Mouse (Mus musculus) activated CD4-positive, CD25-positive, alpha-beta regulatory T cell, adult 4 months (primary cell): ENCODE measurements around the gene Runx1. TPM values are rescaled to one million over a fixed set of nuclear protein-coding genes. Genes with fewer than 3 reads are reported as not detected.

ENCODE experiments used
- ATAC-seq: one replicate; pipeline ENCODE4 v1.8.0; 2017
- polyA plus RNA-seq, 2 experiments: library from polyadenylated mRNA; unstranded; fragments of 100-300 nt; shearing (Covaris generic); gene quantifications; one replicate each; pipeline ENCODE4 v1.2.1; 2017

Runx1 gene
- 10 to 100 TPM; 30.7 to 37.2 TPM for polyA plus RNA-seq

- peak; percentile 72 for ATAC-seq
Measured at GRCm38 (mm10) chr16:92825908-92826650, at the start of gene Runx1. Gene Runx1 (minus strand): TSS chr16:92826149.

DNA sequence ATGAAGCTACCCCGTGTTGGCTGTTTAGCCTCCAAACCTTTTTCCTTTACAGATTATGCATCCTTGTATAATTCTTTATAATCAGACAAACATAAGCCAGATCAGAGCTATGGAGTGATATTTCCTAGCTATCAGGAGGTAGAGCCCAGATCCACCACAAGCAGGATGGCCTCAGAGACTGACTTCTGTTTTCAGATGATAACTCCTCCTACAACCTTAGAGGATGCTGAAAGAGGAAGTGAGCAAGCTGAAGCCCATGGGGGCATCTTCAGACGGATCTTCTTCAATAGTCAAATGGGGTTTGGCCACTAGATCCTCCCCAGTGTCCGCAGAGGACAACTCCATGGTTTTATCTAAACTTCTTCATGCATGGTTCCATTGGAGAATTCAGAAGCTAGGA, 48.1 kb upstream of the Runx1 start:
- no peak for ATAC-seq

GRCm38 (mm10) chr16:92871728-92872127, 45.8 kb upstream of the Runx1 start:
- no peak for ATAC-seq

DNA sequence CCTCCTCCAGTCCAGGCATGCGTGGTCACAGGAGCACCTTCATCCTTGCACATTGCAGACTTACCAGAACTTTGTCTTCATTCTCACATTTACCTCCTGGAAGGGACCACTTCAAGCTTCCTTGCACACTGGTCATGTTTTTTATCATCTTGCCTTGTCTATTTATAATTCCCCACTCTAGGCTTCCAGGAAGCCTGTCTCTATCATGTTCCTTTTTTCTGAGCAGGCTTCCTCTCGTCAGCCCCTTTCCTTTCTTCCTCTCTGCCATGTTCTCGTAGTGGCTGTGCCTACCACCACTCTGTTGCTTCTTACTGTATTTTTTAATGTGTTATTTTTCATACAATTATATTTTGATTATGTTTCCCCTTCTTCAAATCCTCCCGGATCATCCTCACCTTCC, 42.6 kb upstream of the Runx1 start:
- no peak for ATAC-seq

DNA sequence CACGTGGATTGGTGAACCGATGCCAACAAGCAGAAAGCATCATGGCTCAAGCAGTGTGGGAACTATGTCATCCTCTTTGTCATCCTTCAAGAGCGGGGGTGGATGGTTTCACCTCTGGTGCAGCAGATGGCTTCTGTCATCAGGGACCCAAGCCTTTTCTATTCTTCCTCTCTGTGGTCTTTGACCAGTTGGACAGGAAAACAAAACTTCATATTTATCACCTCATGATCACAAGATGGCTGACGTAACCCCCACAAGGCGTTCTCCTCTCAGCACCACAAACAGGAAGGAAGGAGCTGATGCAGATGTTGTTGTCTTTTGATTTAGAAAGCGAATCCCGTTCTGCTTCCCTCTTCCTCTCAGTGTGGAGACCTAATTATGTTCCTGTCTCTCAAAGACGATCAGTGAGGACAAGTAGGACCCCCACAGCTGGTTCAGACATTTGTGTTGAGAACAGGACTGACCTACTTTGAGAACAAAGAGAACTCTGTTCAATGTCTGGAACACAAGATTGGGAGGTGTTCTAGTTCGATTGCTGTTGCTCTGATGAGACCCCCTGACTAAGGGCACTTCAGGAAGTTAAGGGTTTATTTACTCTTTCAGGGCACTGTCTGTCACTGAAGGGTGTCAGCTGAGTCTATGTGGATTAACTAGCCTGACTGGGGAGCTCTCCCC, 41.4 kb upstream of the Runx1 start:
- ATAC-seq, result peak; percentile 60

- no peak for ATAC-seq
Measured at GRCm38 (mm10) chr16:92865314-92865713, 39.4 kb upstream of the Runx1 start.

- peak; percentile 67 for ATAC-seq
Measured at GRCm38 (mm10) chr16:92864191-92864590, 38.2 kb upstream of the Runx1 start.

DNA sequence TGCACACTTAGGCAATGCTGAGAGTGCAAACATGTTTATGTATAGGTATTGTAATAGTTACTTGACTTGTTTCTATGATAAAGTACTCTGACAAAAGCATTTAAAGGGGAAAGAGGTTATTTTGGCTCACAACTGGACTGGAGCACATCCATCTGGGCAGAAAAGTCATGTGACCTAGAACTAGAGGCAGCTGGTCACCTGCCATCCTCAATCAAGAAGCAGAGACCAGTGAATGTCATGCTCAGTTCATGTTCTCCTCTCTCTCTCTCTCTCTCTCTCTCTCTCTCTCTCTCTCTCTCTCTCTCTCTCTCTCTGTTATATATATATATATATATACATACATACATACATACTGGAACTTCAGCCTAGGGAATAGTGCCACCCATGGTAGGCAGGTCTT, 37.2 kb upstream of the Runx1 start:
- no peak for ATAC-seq

GRCm38 (mm10) chr16:92862430-92862829, 36.5 kb upstream of the Runx1 start:
- ATAC-seq, result no peak

DNA sequence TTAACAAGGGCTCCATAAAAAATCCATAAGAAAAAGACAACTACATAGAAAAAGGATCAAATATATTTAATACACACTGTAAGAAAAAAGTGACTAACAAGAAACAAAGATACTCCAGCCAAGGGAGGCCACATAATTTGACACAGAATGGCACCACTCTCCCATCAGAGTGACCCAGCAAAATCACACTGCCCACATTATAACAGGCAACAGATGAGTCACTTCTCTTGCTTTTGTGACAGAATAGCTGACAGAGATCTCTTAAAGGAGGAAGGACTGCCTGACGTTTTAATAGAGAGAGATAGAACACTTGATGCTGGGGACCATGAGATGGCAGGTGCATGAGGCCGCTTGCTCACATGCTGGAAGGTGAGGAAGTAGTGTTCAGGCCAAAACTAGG, 35.6 kb upstream of the Runx1 start:
- no peak for ATAC-seq

- ATAC-seq, result no peak
Measured at GRCm38 (mm10) chr16:92860649-92861048, 34.7 kb upstream of the Runx1 start.

DNA sequence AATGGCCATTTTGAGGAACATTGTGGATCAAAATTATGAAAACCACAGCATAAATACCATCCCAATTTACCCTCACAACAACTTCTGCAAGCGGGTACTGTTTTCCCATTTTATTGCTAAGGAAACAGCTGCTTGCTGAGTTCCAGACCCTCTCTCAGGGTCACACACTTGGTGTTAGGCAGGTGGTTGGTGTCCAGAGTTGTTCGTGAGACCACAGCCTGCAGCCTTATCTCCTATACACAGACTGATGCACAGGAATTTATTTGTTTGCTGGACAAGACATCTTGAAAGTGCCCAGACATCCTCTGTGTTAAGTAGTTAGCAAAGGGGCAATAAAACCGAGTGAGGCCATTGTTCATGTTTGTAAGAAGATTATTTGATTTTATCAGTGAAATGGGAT, 30.8 kb upstream of the Runx1 start:
- no peak for ATAC-seq

DNA sequence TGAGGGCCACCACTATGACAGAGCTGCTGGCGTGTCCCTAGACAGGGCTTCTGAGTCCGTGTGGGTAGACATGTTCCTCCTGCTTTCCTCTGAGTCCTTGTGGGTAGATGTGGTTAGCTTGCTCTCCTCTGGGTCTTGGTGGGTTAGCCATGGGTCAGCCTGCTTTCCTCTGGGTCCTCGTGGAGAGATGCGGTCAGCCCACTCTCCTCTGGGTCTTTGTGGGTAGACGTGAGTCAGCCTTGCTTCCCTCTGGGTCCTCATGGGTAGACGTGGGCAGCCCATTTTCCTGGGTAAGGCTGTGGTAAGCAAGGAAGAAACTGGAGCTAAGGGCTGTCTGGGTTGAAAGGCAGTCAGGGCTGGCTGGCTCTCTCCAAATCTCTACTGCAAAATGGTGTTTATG, 26.3 kb upstream of the Runx1 start:
- no peak for ATAC-seq

DNA sequence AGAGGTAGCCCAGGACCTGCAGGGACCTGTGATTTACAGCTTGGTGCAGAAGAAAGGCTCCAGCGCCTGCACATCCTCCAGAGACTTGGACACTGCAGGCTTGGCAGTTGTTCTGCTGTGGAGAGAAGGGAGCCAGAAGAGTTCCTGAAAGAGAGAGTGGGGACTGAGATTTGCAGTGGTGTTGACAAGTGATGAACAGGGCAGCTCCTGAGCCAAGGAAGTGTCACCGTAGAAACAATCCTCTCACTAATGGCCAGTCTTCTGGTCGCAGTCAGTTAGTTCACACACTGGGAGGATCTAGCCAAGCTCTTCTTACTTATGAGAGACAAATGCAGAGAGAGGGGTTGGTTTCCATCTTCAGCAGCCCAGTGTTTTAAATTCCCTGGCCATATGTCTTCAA, 24.5 kb upstream of the Runx1 start:
- ATAC-seq, result no peak

DNA sequence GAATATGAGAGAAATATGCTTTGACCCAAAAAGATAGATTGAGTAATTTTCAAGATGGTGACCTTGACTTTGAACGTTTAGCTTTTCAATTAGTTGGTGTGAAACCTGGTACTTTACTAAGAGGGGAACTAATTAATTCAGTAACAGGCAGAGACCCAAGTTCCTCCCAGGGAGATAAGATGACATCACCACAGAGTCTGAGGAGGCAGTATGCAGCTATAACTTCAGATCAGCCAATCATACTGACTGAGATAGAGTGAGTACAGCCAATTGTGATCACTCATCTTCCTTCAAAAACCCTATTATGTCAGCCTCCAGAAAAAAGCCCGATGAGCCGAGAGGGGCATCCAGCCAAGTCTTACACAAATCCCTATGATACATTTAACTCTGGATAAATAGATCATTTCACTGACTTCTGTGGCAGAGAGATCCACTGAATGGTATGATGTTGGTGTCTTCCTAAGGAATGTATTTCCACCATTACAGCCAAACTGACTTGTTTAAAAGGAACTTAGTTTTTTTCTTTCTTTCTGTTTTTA, 21.9 kb upstream of the Runx1 start:
- no peak for ATAC-seq

DNA sequence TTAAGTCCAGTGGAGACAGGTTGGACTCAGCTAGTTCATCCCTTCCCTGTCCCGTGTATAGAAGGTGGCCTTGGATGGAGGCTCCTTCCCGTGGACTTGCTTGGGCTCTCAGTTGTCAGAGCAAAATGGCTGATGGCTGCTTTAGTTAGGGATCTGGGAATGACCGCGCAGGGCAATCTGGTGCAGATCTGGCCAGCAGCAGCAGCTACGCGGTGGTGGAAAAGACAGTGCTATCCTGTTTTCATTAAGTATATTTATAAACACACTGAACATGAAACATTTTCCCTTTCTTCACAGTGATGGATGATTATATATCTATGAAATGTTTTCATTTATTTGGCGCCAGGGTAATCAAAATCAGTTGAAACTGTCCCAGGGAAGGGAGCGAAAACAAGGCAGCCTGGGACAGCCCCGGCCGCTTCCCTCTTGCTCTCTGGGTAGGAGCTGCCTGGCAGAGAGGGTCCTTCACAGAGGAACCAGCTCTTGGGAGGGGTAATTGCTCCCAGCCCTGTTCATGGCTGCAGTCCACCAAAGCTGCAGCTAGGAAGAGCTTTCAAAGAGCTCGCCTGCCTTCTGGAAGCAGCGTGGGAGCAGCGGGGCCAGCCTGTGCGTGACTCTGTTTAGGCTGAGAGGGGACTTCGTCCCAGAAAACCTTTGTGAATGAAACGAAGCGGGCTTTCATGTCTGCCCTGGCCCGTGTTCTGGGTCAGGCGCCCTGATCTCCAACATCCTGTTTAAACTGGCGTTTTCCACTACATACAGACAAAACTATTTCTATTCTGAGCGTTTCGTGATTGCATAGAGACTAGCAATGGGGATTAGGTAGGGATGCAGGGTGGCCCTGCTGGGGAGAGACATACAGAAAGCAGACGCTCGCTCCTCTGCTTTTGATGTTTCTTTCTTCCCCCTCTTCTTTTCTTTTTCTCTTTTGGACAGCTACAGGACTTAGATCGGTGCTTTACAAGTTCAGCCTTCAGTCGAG, 19.6 kb upstream of the Runx1 start:
- ATAC-seq, result no peak

- ATAC-seq, result no peak
Measured at GRCm38 (mm10) chr16:92838709-92839108, 12.8 kb upstream of the Runx1 start.

DNA sequence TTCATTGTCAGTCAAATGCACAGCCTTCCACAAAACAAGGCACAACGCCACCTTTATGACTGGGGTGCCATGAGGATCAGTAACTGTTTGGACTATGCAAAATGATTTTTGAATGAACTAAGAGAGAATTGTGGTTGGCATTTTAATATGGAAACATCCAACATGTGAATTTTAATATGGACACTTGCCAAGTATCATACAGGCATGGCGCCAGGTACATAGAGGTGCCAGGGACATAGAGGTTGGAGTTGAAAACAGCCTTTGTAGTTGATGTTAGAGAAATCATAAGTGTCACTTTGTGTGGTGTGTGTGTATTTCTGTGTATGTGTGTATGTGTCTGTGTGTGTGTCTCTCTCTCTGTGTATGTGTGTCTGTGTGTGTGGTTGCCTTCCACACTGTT, 5.4 kb upstream of the Runx1 start:
- ATAC-seq, result no peak

DNA sequence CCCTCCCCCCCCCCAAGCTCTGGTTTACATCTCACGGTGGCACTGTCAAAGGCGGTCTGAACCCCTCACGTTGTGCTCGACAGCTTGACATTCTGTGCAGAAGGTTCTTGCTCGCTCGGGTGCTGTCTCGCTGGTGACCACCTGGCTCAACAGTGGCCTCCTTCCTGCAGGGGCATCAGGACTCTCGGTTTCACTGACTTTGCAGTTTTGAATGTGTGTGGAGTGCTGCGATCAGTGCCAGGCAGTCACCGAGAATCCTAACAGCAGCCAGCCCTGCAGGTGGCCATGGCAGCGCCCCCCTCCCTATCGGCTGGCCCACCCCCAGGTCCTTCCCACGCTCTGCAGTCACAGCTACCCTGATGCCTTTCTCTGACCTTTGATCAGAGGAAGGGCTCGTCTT, 4.5 kb upstream of the Runx1 start:
- ATAC-seq, result no peak

DNA sequence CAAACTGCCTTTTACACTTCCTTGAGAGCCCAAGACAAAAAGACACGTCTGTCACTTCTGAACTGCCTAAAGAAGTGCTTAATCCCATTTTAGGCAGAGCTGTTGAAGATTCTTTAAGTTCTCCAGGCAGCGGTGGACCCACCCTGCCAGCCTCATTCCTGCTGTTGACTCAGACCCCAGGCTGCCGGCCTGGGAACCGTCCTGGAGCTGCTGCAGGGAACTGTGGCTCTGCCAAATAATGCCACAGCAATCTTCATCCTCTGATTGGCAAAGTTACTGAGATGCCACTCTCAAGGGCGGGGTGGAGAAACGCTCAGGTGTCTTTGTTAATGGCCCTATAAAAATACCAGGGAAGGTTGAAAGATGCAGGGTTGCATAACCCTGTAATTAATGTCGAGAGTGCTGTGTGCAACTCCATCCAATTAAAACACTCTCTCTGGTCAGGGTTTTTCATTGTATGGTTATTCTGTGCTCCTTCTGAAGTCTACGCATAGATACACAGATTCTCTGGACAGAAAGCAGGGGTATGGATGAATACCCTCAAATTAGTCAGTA, 2.4 kb upstream of the Runx1 start:
- ATAC-seq, result no peak

DNA sequence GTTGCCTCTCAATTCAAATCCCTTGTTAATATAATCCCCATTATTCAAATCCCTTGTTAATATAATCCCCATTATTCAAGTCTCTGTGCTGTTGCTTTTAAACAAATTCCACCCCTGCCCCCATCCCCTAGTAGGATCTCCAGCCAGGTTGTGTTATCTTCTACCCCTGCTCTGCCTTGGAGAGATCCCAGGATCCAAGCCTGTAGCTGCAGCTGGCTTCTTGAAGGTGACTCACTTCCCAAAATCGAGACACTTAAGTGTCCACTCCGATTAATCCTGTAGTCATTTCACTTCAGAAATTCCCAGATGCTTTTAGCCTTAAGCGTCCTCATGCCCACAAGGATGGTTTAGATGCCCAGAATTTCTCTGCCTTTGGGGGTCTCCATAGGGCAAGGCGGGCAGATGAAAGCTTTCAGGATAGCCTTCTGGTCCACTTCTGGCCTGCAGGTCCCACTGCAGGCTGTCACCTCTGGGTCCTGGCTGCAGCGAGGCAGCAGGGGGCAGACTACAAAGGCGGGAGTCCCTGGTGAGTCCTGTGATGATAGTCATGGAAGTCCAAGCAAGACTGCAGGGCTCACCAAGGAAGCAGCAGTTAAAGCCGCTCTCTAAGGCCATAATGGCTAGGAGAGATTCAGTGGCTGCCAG, 1.8 kb upstream of the Runx1 start:
- ATAC-seq, result no peak

DNA sequence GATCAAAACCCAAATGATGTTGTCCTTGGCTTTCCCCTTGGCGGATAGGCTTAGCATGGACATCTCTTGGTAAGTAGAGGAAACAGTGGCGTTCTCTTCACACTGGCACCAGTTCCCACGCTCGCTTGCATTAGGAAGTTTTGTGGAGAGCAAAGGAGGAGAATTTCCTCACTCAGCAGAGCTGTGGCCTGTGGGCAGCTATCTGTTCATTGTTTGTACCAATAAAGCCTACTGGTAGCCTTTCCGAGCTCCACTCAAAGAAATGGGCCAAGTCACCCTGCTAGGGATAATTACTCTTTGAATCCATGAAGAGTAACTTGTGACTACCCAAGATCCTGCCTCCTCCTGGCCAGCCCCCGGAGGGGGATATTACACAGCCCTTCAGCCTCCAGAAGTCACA, 734 bp upstream of the Runx1 start:
- no peak for ATAC-seq
